Mouse (Mus musculus) myocyte (in vitro differentiated cells): ENCODE data around the gene Mnat1.

Source experiments
- MAX ChIP-seq: IDR thresholded peaks from one replicate; pipeline ENCODE4 v1.6.1; 2011; ENCODE audit warnings: low read depth, mild to moderate bottlenecking, control low read depth
- MYOD1 ChIP-seq, 3 experiments: IDR thresholded peaks; one replicate each; pipeline ENCODE4 v1.6.1; 2011; ENCODE audit warnings: control low read depth in 2 of 3, low read depth in 2 of 3, mild to moderate bottlenecking in 2 of 3, moderate library complexity in 1 of 3; ENCODE audit not compliant: insufficient read length in 2 of 3, control insufficient read depth in 1 of 3
- MYOG ChIP-seq, 3 experiments: IDR thresholded peaks; one replicate each; pipeline ENCODE4 v1.6.1; 2011; ENCODE audit warnings: control low read depth in 2 of 3, low read depth in 2 of 3, mild to moderate bottlenecking in 2 of 3; ENCODE audit not compliant: insufficient read length in 2 of 3, control insufficient read depth in 1 of 3, insufficient read depth in 1 of 3
- POLR2A ChIP-seq: IDR thresholded peaks from one replicate; pipeline ENCODE4 v1.6.1; 2011; ENCODE audit warnings: low read depth, mild to moderate bottlenecking, control low read depth, moderate library complexity; ENCODE audit not compliant: insufficient read length

DNA sequence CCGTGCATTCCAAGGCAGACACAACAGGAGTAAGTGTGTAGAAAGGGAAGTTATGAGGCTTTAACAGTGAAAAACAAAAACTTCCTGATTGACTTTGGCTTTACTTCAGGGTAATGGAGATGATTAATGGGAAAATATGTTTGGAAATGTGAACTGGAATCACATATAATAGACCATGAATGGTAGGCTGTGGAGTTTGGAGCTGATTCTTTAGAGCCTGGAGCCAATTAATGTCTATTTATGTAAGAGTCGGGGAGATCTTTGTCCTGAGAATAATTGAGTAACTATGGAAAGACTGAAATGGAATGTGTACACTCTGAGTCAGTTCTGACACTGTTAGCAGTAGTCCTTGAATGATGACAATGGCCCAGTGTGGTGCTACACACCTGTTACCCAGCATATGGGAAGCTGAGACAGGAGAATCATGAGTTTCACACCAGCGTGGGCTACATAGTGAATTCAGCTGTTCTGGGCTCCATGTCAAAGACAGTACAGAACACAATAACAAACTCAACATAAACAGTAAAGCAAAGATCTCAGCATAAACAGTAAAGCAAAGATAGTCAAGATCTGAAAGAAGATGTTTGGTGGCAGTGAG is 142.0 kb downstream of the Mnat1 start:
- no peak for TF ChIP-seq POLR2A
- TF ChIP-seq MAX = no peak
- TF ChIP-seq MYOD1 (IDR thresholded peaks at IDR 0.05; ENCODE audit: control insufficient read depth in 1 of 3, insufficient read length in 2 of 3, low read depth in 2 of 3) = peak; percentile 2 to 91 (median 91)
- TF ChIP-seq MYOG (IDR thresholded peaks at IDR 0.05; ENCODE audit: control insufficient read depth in 1 of 3, insufficient read depth in 1 of 3, insufficient read length in 2 of 3, low read depth in 2 of 3) = peak; percentile 7 to 67 (median 10)
